Mouse (Mus musculus) forelimb bud, embryonic 11.5 days (tissue): ENCODE measurements around the gene Pappa.

Source experiments
- DNase-seq: peaks from one replicate; pipeline ENCODE4 v3.0.0-alpha.2; 2012; ENCODE audit warnings: low read depth, low spot score

Pappa gene

GRCm38 (mm10) chr4:65166288-65166835, 42.4 kb downstream of the Pappa start:
- DNase-seq = no peak

- no peak for DNase-seq
These were observed 50.5 kb downstream of the Pappa start for GRCm38 (mm10) chr4:65174505-65174904.

- no peak for DNase-seq
These were observed 54.2 kb downstream of the Pappa start for GRCm38 (mm10) chr4:65178146-65178545.

GRCm38 (mm10) chr4:65187236-65187635, 63.3 kb downstream of the Pappa start:
- no peak for DNase-seq

- no peak for DNase-seq
These were observed 63.7 kb downstream of the Pappa start for GRCm38 (mm10) chr4:65187716-65188115.

- no peak for DNase-seq
These were observed 65.0 kb downstream of the Pappa start for GRCm38 (mm10) chr4:65188921-65189485.

- peak; percentile 57 for DNase-seq
These were observed 68.8 kb downstream of the Pappa start for GRCm38 (mm10) chr4:65192810-65193209.

- no peak for DNase-seq
These were observed 72.0 kb downstream of the Pappa start for GRCm38 (mm10) chr4:65195971-65196370.

- no peak for DNase-seq
These were observed 79.7 kb downstream of the Pappa start for GRCm38 (mm10) chr4:65203666-65204065.

- no peak for DNase-seq
These were observed 81.5 kb downstream of the Pappa start for GRCm38 (mm10) chr4:65205446-65205845.

- DNase-seq = no peak
These were observed 85.5 kb downstream of the Pappa start for GRCm38 (mm10) chr4:65209369-65210015.

- peak; percentile 40 for DNase-seq
These were observed 92.7 kb downstream of the Pappa start for GRCm38 (mm10) chr4:65216682-65217081.

- peak; percentile 68 for DNase-seq
These were observed 93.8 kb downstream of the Pappa start for GRCm38 (mm10) chr4:65217651-65218364.

GRCm38 (mm10) chr4:65223901-65224300, 99.9 kb downstream of the Pappa start:
- DNase-seq = no peak

- no peak for DNase-seq
These were observed 114.6 kb downstream of the Pappa start for GRCm38 (mm10) chr4:65238540-65238998.

GRCm38 (mm10) chr4:65242434-65242931, 118.5 kb downstream of the Pappa start:
- peak; percentile 58 for DNase-seq

GRCm38 (mm10) chr4:65243245-65243644, 119.3 kb downstream of the Pappa start:
- no peak for DNase-seq

- DNase-seq = no peak
These were observed 121.0 kb downstream of the Pappa start for GRCm38 (mm10) chr4:65245015-65245414.

- DNase-seq = no peak
These were observed 121.5 kb downstream of the Pappa start for GRCm38 (mm10) chr4:65245440-65245839.

- peak; percentile 53 for DNase-seq
These were observed 128.2 kb downstream of the Pappa start for GRCm38 (mm10) chr4:65252193-65252592.

GRCm38 (mm10) chr4:65254073-65254472, 130.1 kb downstream of the Pappa start:
- DNase-seq = no peak

- DNase-seq = no peak
These were observed 143.1 kb downstream of the Pappa start for GRCm38 (mm10) chr4:65267066-65267465.
